Comparison of ENCODE assay signal across 8 mouse cellular contexts in genomic region chr4:155473319-155473718, GRCm38 (mm10). TPM values are rescaled to one million over a fixed set of nuclear protein-coding genes. Genes with fewer than 3 reads are reported as not detected.
DNase-seq lines count a peak whose midpoint lies in the region; ATAC-seq and TF ChIP-seq lines count a peak whose summit lies in the region.
"Had no signal": no experiment of that assay in that cellular context is flagged by ENCODE, and none has a peak within 500 bp of the region (broad histone marks: within the 10 kb centered on the region; RNA-seq: fewer than 3 reads in every experiment).

No protein-coding gene starts in this region.

- H3K9me3 ChIP-seq in heart, embryonic 15.5 days (replicated peaks) = no peaks in the 10 kb centered on the region
- no peaks in the 10 kb centered on the region for H3K9me3 ChIP-seq in forebrain, embryonic 10.5 days
- no peaks in the 10 kb centered on the region for H3K9me3 ChIP-seq in forebrain, postnatal 0 days (ENCODE audit: low read length)

- WGBS in heart, embryonic 15.5 days = 43% methylated on average over 5 of the region's 5 CpGs
- 77% methylated on average over 5 of the region's 5 CpGs for WGBS in forebrain, embryonic 10.5 days
- WGBS in forebrain, postnatal 0 days = 48% methylated on average over 5 of the region's 5 CpGs

- no peak overlapping the region for H3K9ac ChIP-seq in heart, embryonic 15.5 days
- no peak overlapping the region for H3K9ac ChIP-seq in forebrain, postnatal 0 days

- TF ChIP-seq CTCF in forebrain, postnatal 0 days (IDR thresholded peaks at IDR 0.05; ENCODE audit: low read depth) = no peak

- H3K36me3 ChIP-seq in heart, embryonic 15.5 days = no peaks in the 10 kb centered on the region
- no peaks in the 10 kb centered on the region for H3K36me3 ChIP-seq in forebrain, embryonic 10.5 days (replicated peaks)
- no peaks in the 10 kb centered on the region for H3K36me3 ChIP-seq in forebrain, postnatal 0 days (ENCODE audit: insufficient read depth)

- no peak overlapping the region for H3K4me2 ChIP-seq in heart, embryonic 15.5 days
- H3K4me2 ChIP-seq in forebrain, postnatal 0 days (ENCODE audit: low read depth) = no peak overlapping the region

- peaks cover 12% of the 10 kb centered on the region for H3K27me3 ChIP-seq in heart, embryonic 15.5 days
- peaks cover 23% of the 10 kb centered on the region for H3K27me3 ChIP-seq in forebrain, embryonic 10.5 days (ENCODE audit: poor library complexity, severe bottlenecking)
- no peaks in the 10 kb centered on the region for H3K27me3 ChIP-seq in forebrain, postnatal 0 days (ENCODE audit: insufficient read depth, low read length)

- peak; percentile 44; the same call in 1 of the 2 replicates for ATAC-seq in heart, embryonic 15.5 days (replicated peaks; ENCODE audit: insufficient number of reproducible peaks, insufficient read depth, low FRiP score, low read depth)
- no peak for ATAC-seq in forebrain, postnatal 0 days

- DNase-seq in retina, postnatal 1 day = peak; percentile 70
- DNase-seq in retina, embryonic 14.5 days (ENCODE audit: low spot score) = no peak
- DNase-seq in cerebellum, adult 11 months = peak; percentile 74
- peak; percentile 27 for DNase-seq in yolk sac, embryonic 10.5 days (ENCODE audit: low spot score)
- no peak for DNase-seq in forebrain, embryonic 10.5 days (ENCODE audit: extremely low spot score, low spot score)
- DNase-seq in forebrain, postnatal 0 days = no peak
- DNase-seq: lung, adult 2 months had no signal

- no peak overlapping the region for H3K4me3 ChIP-seq in heart, embryonic 15.5 days
- H3K4me3 ChIP-seq in forebrain, embryonic 10.5 days = no peak overlapping the region
- no peak overlapping the region for H3K4me3 ChIP-seq in forebrain, postnatal 0 days (ENCODE audit: low read depth, low read length)

- H3K4me1 ChIP-seq in heart, embryonic 15.5 days (replicated peaks) = peaks cover 14% of the 10 kb centered on the region
- H3K4me1 ChIP-seq in forebrain, embryonic 10.5 days = peaks cover 16% of the 10 kb centered on the region
- H3K4me1 ChIP-seq in forebrain, postnatal 0 days (ENCODE audit: insufficient read depth) = no peaks in the 10 kb centered on the region

- no peak overlapping the region for H3K27ac ChIP-seq in heart, embryonic 15.5 days
- no peak overlapping the region for H3K27ac ChIP-seq in forebrain, embryonic 10.5 days
- no peak overlapping the region for H3K27ac ChIP-seq in forebrain, postnatal 0 days (ENCODE audit: low read depth, low read length)

RNA-seq across cellular contexts. Expression of gene Tmem52, which starts 4.4 kb away (rescaled TPM):
- polyA plus RNA-seq in heart, embryonic 15.5 days (2015; fragmentation: Nextera tagmentation; extraction: Ambion mirVana) = not detected in 2 replicates
- not detected in 2 replicates for polyA plus RNA-seq in forebrain, embryonic 10.5 days (2016; fragmentation: Nextera tagmentation; extraction: Ambion mirVana)
- total RNA-seq in forebrain, postnatal 0 days (2014; rRNA removed) = 0.52 TPM in 1 of 2 replicates, not detected in the other
- 0.23 and 0.29 TPM in 2 replicates for polyA plus RNA-seq in forebrain, postnatal 0 days (2015; fragmentation: Nextera tagmentation; extraction: Ambion mirVana)

RNA-seq across cellular contexts. Expression of gene Gnb1, which starts 17.8 kb away (rescaled TPM):
- polyA plus RNA-seq in heart, embryonic 15.5 days (2015; fragmentation: Nextera tagmentation; extraction: Ambion mirVana) = 308 and 345 TPM in 2 replicates
- polyA plus RNA-seq in forebrain, embryonic 10.5 days (2016; fragmentation: Nextera tagmentation; extraction: Ambion mirVana) = 607 and 643 TPM in 2 replicates
- 252 and 268 TPM in 2 replicates for total RNA-seq in forebrain, postnatal 0 days (2014; rRNA removed)
- 1,233 and 1,420 TPM in 2 replicates for polyA plus RNA-seq in forebrain, postnatal 0 days (2015; fragmentation: Nextera tagmentation; extraction: Ambion mirVana)

Comparison
In these comparisons a context has a peak if more than half of its experiments do, and no peak if none do; other contexts are left out.
1. DNase-seq: peak in retina, postnatal 1 day (single experiment), cerebellum, adult 11 months (single experiment) and yolk sac, embryonic 10.5 days (single experiment); none in retina, embryonic 14.5 days (single experiment), forebrain, embryonic 10.5 days (single experiment) and forebrain, postnatal 0 days (single experiment).